Mouse (Mus musculus): ENCODE data around the gene Ptch1.

The Ptch1 gene

GRCm38 (mm10) chr13:63573256-63573835 lies at the start of gene Ptch1:
Gene Ptch1, minus strand, starts transcription at chr13:63573598.
- DNase-seq = peak; percentile 92

- DNase-seq = no peak
Observed at GRCm38 (mm10) chr13:63621301-63621700, 47.9 kb upstream of the Ptch1 start.

GRCm38 (mm10) chr13:63613201-63613600 lies 39.8 kb upstream of the Ptch1 start:
- DNase-seq = peak; percentile 64

GRCm38 (mm10) chr13:63609734-63610133 lies 36.3 kb upstream of the Ptch1 start:
- DNase-seq = no peak

- DNase-seq = peak; percentile 86
Observed at GRCm38 (mm10) chr13:63597593-63597992, 24.2 kb upstream of the Ptch1 start.

GRCm38 (mm10) chr13:63595869-63596268 lies 22.5 kb upstream of the Ptch1 start:
- peak; percentile 86 for DNase-seq

- DNase-seq = no peak
Observed at GRCm38 (mm10) chr13:63593469-63594050, 20.2 kb upstream of the Ptch1 start.

GRCm38 (mm10) chr13:63592755-63593154 lies 19.4 kb upstream of the Ptch1 start:
- no peak for DNase-seq

- DNase-seq = no peak
Observed at GRCm38 (mm10) chr13:63574601-63575000, 1.2 kb upstream of the Ptch1 start.

- peak; percentile 91 for DNase-seq
Observed at GRCm38 (mm10) chr13:63572453-63573255, 744 bp downstream of the Ptch1 start.

- DNase-seq = no peak
Observed at GRCm38 (mm10) chr13:63572111-63572452, 1.3 kb downstream of the Ptch1 start.

GRCm38 (mm10) chr13:63570456-63570855 lies 2.9 kb downstream of the Ptch1 start:
- DNase-seq = no peak

GRCm38 (mm10) chr13:63569396-63569756 lies 4.0 kb downstream of the Ptch1 start:
- peak; percentile 84 for DNase-seq

- peak; percentile 85 for DNase-seq
Observed at GRCm38 (mm10) chr13:63568741-63569395, 4.5 kb downstream of the Ptch1 start.

- no peak for DNase-seq
Observed at GRCm38 (mm10) chr13:63568306-63568705, 5.1 kb downstream of the Ptch1 start.

- peak; percentile 100 for DNase-seq
Observed at GRCm38 (mm10) chr13:63567677-63568293, 5.6 kb downstream of the Ptch1 start.

GRCm38 (mm10) chr13:63566018-63567015 lies 7.1 kb downstream of the Ptch1 start:
- DNase-seq = peak; percentile 99

- no peak for DNase-seq
Observed at GRCm38 (mm10) chr13:63565320-63566017, 7.9 kb downstream of the Ptch1 start.

- peak; percentile 99 for DNase-seq
Observed at GRCm38 (mm10) chr13:63564626-63565319, 8.6 kb downstream of the Ptch1 start.

GRCm38 (mm10) chr13:63563781-63564625 lies 9.4 kb downstream of the Ptch1 start:
- DNase-seq = peak; percentile 97

Measured in heart, adult 11 months (tissue).